Mouse (Mus musculus) heart, postnatal 10 days (tissue): ENCODE results near the gene Nek6. TPM values are rescaled to one million over a fixed set of nuclear protein-coding genes. Genes with fewer than 3 reads are reported as not detected.
A peak's percentile ranks its signal among the peaks of the same experiment; 100 is the strongest.

Source experiments
- DNase-seq, 2 experiments: peaks; one replicate each; pipeline ENCODE4 v3.0.0; 2021
- intact Hi-C: fragments of 180-260 bp; cut with DNase I; formaldehyde crosslinking; loops from one replicate; pipeline ENCODE4 v1.15.1; 2025
- total RNA-seq, 2 experiments: library from RNA; stranded (reverse); gene quantifications; 2 replicates each; pipeline ENCODE4 v1.2.3; 2021

Nek6 gene
- total RNA-seq, 2 experiments from 2014 or later = 10.6 to 15.2 TPM

- intact Hi-C loops = loop anchor here (5.0 kb wide), 1 partner anchor 75 kb away; no protein-coding TSS in a partner anchor
- DNase-seq = no peak
These were observed 4.3 kb upstream of the Nek6 start for GRCm38 (mm10) chr2:38507181-38507580.

GRCm38 (mm10) chr2:38509004-38509719, 2.3 kb upstream of the Nek6 start:
- intact Hi-C loops = loop anchor here (5.0 kb wide), 1 partner anchor 77 kb away; no protein-coding TSS in a partner anchor
- DNase-seq = no peak

- intact Hi-C loops = loop anchor here (5.0 kb wide), 1 partner anchor 82 kb away; no protein-coding TSS in a partner anchor
These were observed 1.3 kb upstream of the Nek6 start for GRCm38 (mm10) chr2:38510120-38510519.

GRCm38 (mm10) chr2:38512308-38513182, 1.1 kb downstream of the Nek6 start:
- peak; percentile 75 to 80 for DNase-seq
- intact Hi-C loops = loop anchor here (2.0 to 5.0 kb wide), 2 partner anchors 26 to 80 kb away; no protein-coding TSS in a partner anchor

More at GRCm38 (mm10) chr2:38510120-38510519, 1.3 kb upstream of the Nek6 start:
- DNase-seq = no peak

GRCm38 (mm10) chr2:38513183-38513529, 1.7 kb downstream of the Nek6 start:
- intact Hi-C loops = loop anchor here (2.0 to 5.0 kb wide), 2 partner anchors 26 to 79 kb away; no protein-coding TSS in a partner anchor
- no peak for DNase-seq

- intact Hi-C loops = loop anchor here (5.0 kb wide), 1 partner anchor 78 kb away; no protein-coding TSS in a partner anchor
- DNase-seq = no peak
These were observed 3.0 kb downstream of the Nek6 start for GRCm38 (mm10) chr2:38514411-38514810.

- intact Hi-C loops = no loop called here
- no peak for DNase-seq
These were observed 4.0 kb downstream of the Nek6 start for GRCm38 (mm10) chr2:38515446-38515845.

- intact Hi-C loops = no loop called here
These were observed 5.0 kb downstream of the Nek6 start for GRCm38 (mm10) chr2:38516471-38516870.

GRCm38 (mm10) chr2:38517045-38517444, 5.6 kb downstream of the Nek6 start:
- intact Hi-C loops = no loop called here

More at GRCm38 (mm10) chr2:38516471-38516870, 5.0 kb downstream of the Nek6 start:
- no peak for DNase-seq

GRCm38 (mm10) chr2:38518719-38519118, 7.3 kb downstream of the Nek6 start:
- DNase-seq = no peak
- intact Hi-C loops = loop anchor here (2.0 kb wide), 1 partner anchor 14 kb away; no protein-coding TSS in a partner anchor

More at GRCm38 (mm10) chr2:38517045-38517444, 5.6 kb downstream of the Nek6 start:
- DNase-seq = no peak

- intact Hi-C loops = loop anchor here (2.0 kb wide), 1 partner anchor 13 kb away; no protein-coding TSS in a partner anchor
These were observed 8.5 kb downstream of the Nek6 start for GRCm38 (mm10) chr2:38519934-38520333.

GRCm38 (mm10) chr2:38521618-38522017, 10.2 kb downstream of the Nek6 start:
- intact Hi-C loops = no loop called here
- DNase-seq = no peak

More at GRCm38 (mm10) chr2:38519934-38520333, 8.5 kb downstream of the Nek6 start:
- DNase-seq = no peak

- intact Hi-C loops = no loop called here
- DNase-seq = peak in 1 of 2 experiments; percentile 47
These were observed 10.9 kb downstream of the Nek6 start for GRCm38 (mm10) chr2:38522354-38522753.

- intact Hi-C loops = no loop called here
- DNase-seq = no peak
These were observed 12.5 kb downstream of the Nek6 start for GRCm38 (mm10) chr2:38523781-38524445.

- intact Hi-C loops = no loop called here
- DNase-seq = no peak
These were observed 13.6 kb downstream of the Nek6 start for GRCm38 (mm10) chr2:38525034-38525433.

GRCm38 (mm10) chr2:38529582-38530152, 18.2 kb downstream of the Nek6 start:
- intact Hi-C loops = loop anchor here (5.0 kb wide), 1 partner anchor 97 kb away; no protein-coding TSS in a partner anchor
- DNase-seq = no peak

GRCm38 (mm10) chr2:38530955-38531381, 19.5 kb downstream of the Nek6 start:
- intact Hi-C loops = loop anchor here (5.0 kb wide), 1 partner anchor 99 kb away; no protein-coding TSS in a partner anchor
- DNase-seq = peak; percentile 70 to 72

- intact Hi-C loops = loop anchor here (2.0 to 5.0 kb wide), 2 partner anchors 15 to 101 kb away; no protein-coding TSS in a partner anchor
- DNase-seq = peak; percentile 77 to 79
These were observed 21.9 kb downstream of the Nek6 start for GRCm38 (mm10) chr2:38533322-38533721.

- DNase-seq = no peak
- intact Hi-C loops = loop anchor here (2.0 to 5.0 kb wide), 2 partner anchors 15 to 101 kb away; no protein-coding TSS in a partner anchor
These were observed 22.3 kb downstream of the Nek6 start for GRCm38 (mm10) chr2:38533767-38534166.
